Mouse (Mus musculus) ES-Bruce4 (cell line): ENCODE data around the gene Plppr4. TPM values are rescaled to one million over a fixed set of nuclear protein-coding genes. Genes with fewer than 3 reads are reported as not detected.

ENCODE experiments used
- H3K27ac ChIP-seq: 2 replicates; pipeline ENCODE4 v1.5.1; 2012; ENCODE audit warnings: low read length, inconsistent platforms; ENCODE audit not compliant: insufficient read depth
- H3K27me3 ChIP-seq: 2 replicates; pipeline ENCODE4 v1.6.1; 2012; ENCODE audit warnings: mild to moderate bottlenecking, low read length, inconsistent platforms; ENCODE audit not compliant: control insufficient read depth, poor library complexity, insufficient read depth, severe bottlenecking
- H3K36me3 ChIP-seq: 2 replicates; pipeline ENCODE4 v1.6.1; 2012; ENCODE audit warnings: inconsistent platforms, mild to moderate bottlenecking, low read length, moderate library complexity; ENCODE audit not compliant: control insufficient read depth, poor library complexity, insufficient read depth, severe bottlenecking
- H3K4me1 ChIP-seq: one replicate; pipeline ENCODE4 v1.8.1; 2011; ENCODE audit warnings: low read length; ENCODE audit not compliant: control insufficient read depth, insufficient read depth
- H3K4me3 ChIP-seq: 2 replicates; pipeline ENCODE4 v1.5.1; 2011; ENCODE audit warnings: low read depth, mild to moderate bottlenecking, low read length
- H3K9ac ChIP-seq: 2 replicates; pipeline ENCODE4 v1.6.1; 2012; ENCODE audit warnings: low read depth, mild to moderate bottlenecking, inconsistent platforms; ENCODE audit not compliant: poor library complexity, severe bottlenecking
- H3K9me3 ChIP-seq: replicated peaks from 2 replicates; pipeline ENCODE4 v1.6.1; 2012; ENCODE audit warnings: mild to moderate bottlenecking, low read length, inconsistent platforms; ENCODE audit not compliant: control insufficient read depth, poor library complexity, insufficient read depth, severe bottlenecking
- CTCF ChIP-seq: IDR thresholded peaks from one replicate; pipeline ENCODE4 v1.8.1; 2011; ENCODE audit warnings: low read depth, low read length
- EP300 ChIP-seq: IDR thresholded peaks from 2 replicates; pipeline ENCODE4 v1.6.1; 2011; ENCODE audit warnings: low read depth, low read length; ENCODE audit not compliant: insufficient read depth
- POLR2A ChIP-seq: IDR thresholded peaks from one replicate; pipeline ENCODE4 v1.8.1; 2011; ENCODE audit warnings: low read length; ENCODE audit not compliant: insufficient read depth
- polyA plus RNA-seq: library from polyadenylated mRNA; stranded (reverse); fragments of >200 nt; gene quantifications from 2 replicates; pipeline ENCODE4 v1.2.4, GENCODE M21; 2011; ENCODE audit warnings: low read depth; ENCODE audit not compliant: missing spikeins, insufficient read depth, insufficient read length

Gene Plppr4
- polyA plus RNA-seq, 1 experiment: not detected

DNA sequence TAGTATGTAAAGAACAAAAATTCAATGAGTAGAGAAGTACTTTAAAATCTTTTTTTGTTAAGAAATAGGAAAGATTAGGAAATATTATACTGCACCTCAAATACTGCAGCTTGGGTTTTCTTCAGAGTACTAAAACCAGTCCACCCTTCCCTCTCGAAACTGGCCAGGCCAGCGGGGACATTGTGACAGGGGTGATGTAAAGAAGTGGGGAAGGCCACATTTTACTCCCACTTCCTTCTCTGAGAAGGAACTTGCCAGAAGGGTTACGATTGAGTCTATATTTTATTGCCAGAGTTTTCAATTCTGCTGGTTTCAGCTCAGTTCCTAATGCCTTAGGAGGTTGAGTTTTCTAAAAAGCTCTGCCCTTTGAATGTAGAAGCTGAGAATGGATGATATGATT, 41.0 kb downstream of the Plppr4 start:
- Histone ChIP-seq H3K4me3 (no peak overlapping the region), H3K9me3 (no peaks in the 10 kb centered on the region), H3K4me1 (no peaks in the 10 kb centered on the region), H3K9ac (no peak overlapping the region), H3K27me3 (no peaks in the 10 kb centered on the region), H3K36me3 (no peaks in the 10 kb centered on the region), H3K27ac (no peak overlapping the region)
- TF ChIP-seq POLR2A (no peak), CTCF (no peak)

DNA sequence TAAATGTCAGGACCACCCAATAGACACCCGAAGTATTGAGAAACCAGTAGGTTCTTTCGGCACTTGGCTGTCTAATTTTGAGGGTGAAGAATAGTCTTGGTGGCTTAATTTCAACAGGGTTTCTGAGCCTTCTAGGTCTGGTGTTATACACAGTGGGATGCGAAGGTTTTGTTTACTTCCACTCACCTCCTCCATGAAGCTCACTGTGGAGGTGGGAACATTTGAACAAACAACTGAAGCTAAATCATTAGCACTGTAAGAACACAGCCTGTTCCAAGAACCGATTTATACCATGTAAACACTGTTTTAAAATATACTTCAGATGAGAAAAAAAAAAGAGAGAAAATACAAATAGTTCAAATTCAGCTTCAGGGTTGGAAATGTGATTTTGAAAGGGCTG, 47.3 kb downstream of the Plppr4 start:
- H3K27ac ChIP-seq: no peak overlapping the region
- H3K36me3 ChIP-seq: no peaks in the 10 kb centered on the region
- H3K4me1 ChIP-seq: no peaks in the 10 kb centered on the region
- H3K9me3 ChIP-seq: no peaks in the 10 kb centered on the region
- TF ChIP-seq EP300 (no peak), CTCF (no peak), POLR2A (no peak)
- H3K27me3 ChIP-seq: no peaks in the 10 kb centered on the region
- H3K4me3 ChIP-seq: no peak overlapping the region
- H3K9ac ChIP-seq: no peak overlapping the region

DNA sequence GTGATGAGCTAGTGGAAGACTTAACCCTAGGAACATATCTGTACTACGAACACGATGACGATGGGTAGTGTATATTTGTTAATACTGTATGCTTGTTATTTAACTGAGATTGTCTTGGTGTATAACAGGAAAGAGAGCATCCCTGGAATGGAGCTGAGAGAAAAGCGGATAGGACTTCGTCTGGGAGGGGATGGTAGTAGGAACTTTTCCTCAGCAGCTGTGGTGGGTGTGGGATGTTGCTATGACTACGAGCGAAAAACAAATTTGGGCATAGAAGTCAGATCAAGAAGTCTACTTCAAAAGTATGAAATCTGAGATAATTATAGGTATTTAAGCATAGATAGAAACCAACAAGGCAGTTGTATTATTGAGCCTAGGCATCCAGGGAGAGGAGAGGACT, 48.6 kb downstream of the Plppr4 start:
- H3K27me3 ChIP-seq: no peaks in the 10 kb centered on the region
- no peak for TF ChIP-seq POLR2A
- no peak overlapping the region for H3K9ac ChIP-seq

DNA sequence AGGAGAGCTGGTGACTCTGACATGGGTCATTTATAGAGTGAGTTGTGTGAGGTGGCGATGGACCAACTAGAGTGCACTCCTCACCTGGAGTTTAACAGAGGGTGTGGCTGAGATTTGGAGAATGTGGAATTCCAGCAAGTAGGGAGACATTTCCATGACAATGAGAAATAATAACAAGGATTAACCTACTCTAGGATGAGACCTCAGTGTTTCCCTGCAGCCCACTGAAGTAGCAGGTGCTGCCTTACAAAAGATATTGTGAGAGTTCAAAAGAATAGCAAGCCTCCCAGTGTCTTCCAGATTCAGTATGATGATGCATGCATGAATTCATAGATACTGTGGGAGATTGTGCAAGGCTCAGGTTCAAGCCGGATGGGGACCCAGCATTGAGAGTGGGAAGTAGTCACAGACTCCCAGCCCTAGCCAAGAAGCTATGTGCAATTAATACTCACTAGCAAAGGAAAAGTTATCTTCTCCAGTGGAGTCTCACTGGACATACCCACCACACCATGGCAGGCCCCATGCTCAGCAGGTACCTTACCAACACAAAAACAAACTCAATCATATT, 49.8 kb downstream of the Plppr4 start:
- H3K4me3 ChIP-seq: no peak overlapping the region
- no peaks in the 10 kb centered on the region for H3K36me3 ChIP-seq
- no peaks in the 10 kb centered on the region for H3K9me3 ChIP-seq
- H3K27me3 ChIP-seq: no peaks in the 10 kb centered on the region
- H3K4me1 ChIP-seq: no peaks in the 10 kb centered on the region
- no peak overlapping the region for H3K27ac ChIP-seq
- TF ChIP-seq EP300 (no peak), POLR2A (no peak), CTCF (no peak)
- H3K9ac ChIP-seq: no peak overlapping the region

More for the DNA sequence above, 48.6 kb downstream of the Plppr4 start:
- Histone ChIP-seq H3K9me3 (no peaks in the 10 kb centered on the region), H3K4me3 (no peak overlapping the region), H3K36me3 (no peaks in the 10 kb centered on the region), H3K27ac (no peak overlapping the region), H3K4me1 (no peaks in the 10 kb centered on the region)

DNA sequence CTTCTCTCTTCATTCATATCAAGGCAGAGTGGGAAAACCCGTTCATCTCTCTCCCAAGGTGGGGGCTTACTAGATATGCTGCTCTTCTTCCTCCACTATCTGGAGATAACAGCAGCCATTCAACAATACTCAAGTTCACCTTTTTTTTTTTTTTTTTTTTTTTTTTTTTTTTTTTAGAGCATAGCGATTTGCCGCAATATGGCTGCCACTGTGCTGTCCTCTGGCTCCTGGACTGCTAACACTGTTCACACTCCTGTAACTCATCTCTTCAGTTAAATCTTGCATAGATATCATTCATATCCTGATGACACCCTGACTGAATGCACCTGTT, 51.1 kb downstream of the Plppr4 start:
- Histone ChIP-seq H3K4me1 (no peaks in the 10 kb centered on the region), H3K4me3 (no peak overlapping the region), H3K9ac (no peak overlapping the region), H3K9me3 (no peaks in the 10 kb centered on the region), H3K27me3 (no peaks in the 10 kb centered on the region), H3K36me3 (no peaks in the 10 kb centered on the region), H3K27ac (no peak overlapping the region)
- TF ChIP-seq POLR2A: no peak
- no peak for TF ChIP-seq CTCF
- no peak for TF ChIP-seq EP300

DNA sequence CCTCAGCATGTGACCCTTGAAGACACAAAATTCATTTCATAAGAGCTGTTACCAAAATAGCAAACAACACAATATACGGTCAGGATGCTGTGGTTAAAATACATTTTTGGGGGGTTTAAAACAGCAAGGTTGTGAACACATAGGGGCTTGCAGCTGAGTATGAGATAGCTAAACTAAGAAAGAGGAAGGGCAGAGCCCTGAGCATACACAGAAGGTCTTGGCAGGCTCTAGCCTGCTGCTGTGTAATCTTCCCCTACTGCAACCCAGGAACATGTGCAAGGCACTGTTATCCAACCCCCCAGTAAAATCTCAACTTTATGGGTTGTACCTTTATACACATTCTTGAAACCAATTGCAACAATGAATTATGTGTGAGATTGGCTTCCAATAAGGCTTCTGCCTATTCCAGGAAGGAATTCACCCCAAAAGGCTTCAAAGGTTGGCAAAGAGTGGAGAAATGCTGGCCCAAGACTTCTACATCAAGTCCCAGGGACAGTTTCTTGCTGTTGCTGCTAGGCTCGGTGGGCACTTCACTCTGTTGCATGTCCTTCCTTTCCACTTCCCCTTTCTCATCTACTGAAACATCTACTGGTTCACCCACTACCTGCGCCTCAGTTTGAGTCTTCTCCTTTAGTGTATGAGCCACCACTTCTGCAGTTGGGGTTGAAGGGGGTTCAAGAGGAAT, 51.6 kb downstream of the Plppr4 start:
- Histone ChIP-seq H3K4me3 (no peak overlapping the region), H3K36me3 (no peaks in the 10 kb centered on the region), H3K27me3 (no peaks in the 10 kb centered on the region), H3K27ac (no peak overlapping the region), H3K9ac (no peak overlapping the region), H3K4me1 (no peaks in the 10 kb centered on the region), H3K9me3 (no peaks in the 10 kb centered on the region)
- TF ChIP-seq POLR2A (no peak), EP300 (no peak), CTCF (no peak)
